Comparison of ENCODE assay signal across 8 mouse cellular contexts in the genomic region with DNA sequence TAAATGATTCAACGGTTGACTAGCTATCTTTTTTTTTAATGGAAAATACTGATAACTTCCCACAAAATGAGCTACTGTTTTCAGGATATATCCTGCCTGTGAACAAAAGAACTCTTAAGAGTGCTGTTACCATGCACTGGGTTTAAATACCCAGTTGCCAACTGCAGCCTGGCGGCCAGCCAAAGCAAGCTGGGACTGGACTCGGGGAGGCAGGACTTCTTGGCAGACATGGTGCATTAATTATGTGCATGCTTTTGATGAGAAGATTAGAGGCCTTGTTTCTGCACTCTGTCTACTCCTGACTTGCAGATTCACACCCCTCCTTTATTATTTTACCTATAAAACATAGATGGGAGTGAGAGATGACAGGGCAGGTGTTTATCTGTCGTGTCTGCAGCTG. TPM values are rescaled to one million over a fixed set of nuclear protein-coding genes. Genes with fewer than 3 reads are reported as not detected.
DNase-seq lines count a peak whose midpoint lies in the region; ATAC-seq lines count a peak whose summit lies in the region.

No protein-coding gene starts in this region.

- no peaks in the 10 kb centered on the region for H3K36me3 ChIP-seq in forebrain, embryonic 12.5 days (replicated peaks)
- H3K36me3 ChIP-seq in heart, embryonic 15.5 days, result no peaks in the 10 kb centered on the region

- H3K4me3 ChIP-seq in forebrain, embryonic 12.5 days (replicated peaks), result no peak overlapping the region
- no peak overlapping the region for H3K4me3 ChIP-seq in heart, embryonic 15.5 days

- H3K4me2 ChIP-seq in forebrain, embryonic 12.5 days, result no peak overlapping the region
- H3K4me2 ChIP-seq in heart, embryonic 15.5 days, result no peak overlapping the region

- peak overlapping the region; percentile 74 for H3K27ac ChIP-seq in forebrain, embryonic 12.5 days
- peak overlapping the region; percentile 74 for H3K27ac ChIP-seq in heart, embryonic 15.5 days

- WGBS in forebrain, embryonic 12.5 days, result 35% methylated on average over 4 of the region's 4 CpGs
- 22% methylated on average over 4 of the region's 4 CpGs for WGBS in heart, embryonic 15.5 days

- H3K9me3 ChIP-seq in forebrain, embryonic 12.5 days, result no peaks in the 10 kb centered on the region
- no peaks in the 10 kb centered on the region for H3K9me3 ChIP-seq in heart, embryonic 15.5 days (replicated peaks)

- H3K4me1 ChIP-seq in forebrain, embryonic 12.5 days, result peaks cover 11% of the 10 kb centered on the region; the same call in 1 of the 2 replicates
- H3K4me1 ChIP-seq in heart, embryonic 15.5 days (replicated peaks), result peaks cover 28% of the 10 kb centered on the region

- no peak overlapping the region for H3K9ac ChIP-seq in forebrain, embryonic 12.5 days
- no peak overlapping the region for H3K9ac ChIP-seq in heart, embryonic 15.5 days

- DNase-seq in layer of hippocampus, adult 11-12 months (ENCODE audit: low spot score), result peak; percentile 81
- DNase-seq in layer of hippocampus, adult 9-10 months (ENCODE audit: low spot score), result no peak
- peak; percentile 82 for DNase-seq in layer of hippocampus, adult 9-11 months
- DNase-seq in lung, postnatal 25 days (ENCODE audit: low spot score), result peak; percentile 75
- DNase-seq in skeletal muscle tissue, adult 2 months (ENCODE audit: low read depth, low spot score), result peak; percentile 54
- DNase-seq in embryo, embryonic 10 days (ENCODE audit: low spot score), result no peak

- peak; percentile 18; the same call in 1 of the 2 replicates for ATAC-seq in forebrain, embryonic 12.5 days (ENCODE audit: low FRiP score)
- no peak; the same call in 1 of the 2 replicates for ATAC-seq in heart, embryonic 15.5 days (replicated peaks; ENCODE audit: insufficient number of reproducible peaks, insufficient read depth, low FRiP score, low read depth)

- H3K27me3 ChIP-seq in forebrain, embryonic 12.5 days, result no peaks in the 10 kb centered on the region
- H3K27me3 ChIP-seq in heart, embryonic 15.5 days, result no peaks in the 10 kb centered on the region

RNA-seq across cellular contexts. Expression of a gene that starts 5.3 kb away (rescaled TPM):
- polyA plus RNA-seq in forebrain, embryonic 12.5 days (2016; fragmentation: Nextera tagmentation; extraction: Ambion mirVana), result 58.4 and 59.3 TPM in 2 replicates
- 28.4 and 36.0 TPM in 2 replicates for polyA plus RNA-seq in heart, embryonic 15.5 days (2015; fragmentation: Nextera tagmentation; extraction: Ambion mirVana)

Comparison
In these comparisons a context has a peak if more than half of its experiments do, and no peak if none do; other contexts are left out.
1. DNase-seq: peak in layer of hippocampus, adult 11-12 months (single experiment), layer of hippocampus, adult 9-11 months (single experiment), lung, postnatal 25 days (single experiment) and skeletal muscle tissue, adult 2 months (single experiment); none in layer of hippocampus, adult 9-10 months (single experiment) and embryo, embryonic 10 days (single experiment).